Mouse (Mus musculus) neural tube, embryonic 14.5 days (tissue): Measurements from ENCODE around the gene Gm21954. TPM values are rescaled to one million over a fixed set of nuclear protein-coding genes. Genes with fewer than 3 reads are reported as not detected.

Experiments
- ATAC-seq: fragments of 200-750 bp; cut with Nextera tagmentation; 2 replicates; pipeline ENCODE4 v1.8.0; 2017; ENCODE audit warnings: low read depth, mild to moderate bottlenecking, moderate TSS enrichment, moderate library complexity
- H3K27ac ChIP-seq: fragments of 300-500 bp; sonication (generic); 2 replicates; pipeline ENCODE4 v1.5.1; 2014; ENCODE audit warnings: low read depth, mild to moderate bottlenecking, control low read depth, low read length, moderate library complexity, mixed read lengths
- H3K27me3 ChIP-seq: fragments of 300-500 bp; sonication (generic); 2 replicates; pipeline ENCODE4 v1.6.1; 2014; ENCODE audit warnings: low read length; ENCODE audit not compliant: control insufficient read depth, insufficient read depth
- H3K36me3 ChIP-seq: fragments of 300-500 bp; sonication (generic); 2 replicates; pipeline ENCODE4 v1.6.1; 2014; ENCODE audit warnings: low read length, mixed read lengths; ENCODE audit not compliant: control insufficient read depth, insufficient read depth
- H3K4me1 ChIP-seq: fragments of 300-500 bp; sonication (generic); 2 replicates; pipeline ENCODE4 v1.6.1; 2014; ENCODE audit warnings: low read length; ENCODE audit not compliant: control insufficient read depth, insufficient read depth
- H3K4me2 ChIP-seq: fragments of 300-500 bp; sonication (generic); 2 replicates; pipeline ENCODE4 v1.6.1; 2014; ENCODE audit warnings: mild to moderate bottlenecking, low read depth, low read length, control low read depth
- H3K4me3 ChIP-seq: fragments of 300-500 bp; sonication (generic); 2 replicates; pipeline ENCODE4 v1.5.1; 2014; ENCODE audit warnings: low read depth, low read length, control low read depth, mixed read lengths
- H3K9ac ChIP-seq: fragments of 300-500 bp; sonication (generic); replicated peaks from 2 replicates; pipeline ENCODE4 v1.6.1; 2014; ENCODE audit warnings: low read depth, mild to moderate bottlenecking, control low read depth, low read length, mixed read lengths
- H3K9me3 ChIP-seq: fragments of 300-500 bp; sonication (generic); 2 replicates; pipeline ENCODE4 v1.6.1; 2016; ENCODE audit warnings: low read length; ENCODE audit not compliant: control insufficient read depth
- WGBS: fragments of 180-500 bp; shearing (Covaris S2); extraction: QIAGEN DNeasy Blood & Tissue Kit; methylation state at CpG from one replicate; pipeline ENCODE4 v1.1.7; 2014; 5-methylcytosine and 5-hydroxymethylcytosine counted together
- polyA plus RNA-seq: library from polyadenylated mRNA; unstranded; fragments of >200 nt; fragmentation: Nextera tagmentation; extraction: Ambion mirVana; gene quantifications from 2 replicates; pipeline ENCODE4 v1.2.1, GENCODE M21; 2014

Gm21954 gene
- polyA plus RNA-seq, result not detected in 2 replicates

GRCm38 (mm10) chr3:55472110-55472509 lies at the start of gene Gm21954:
Gene Gm21954, minus strand, starts transcription at chr3:55472210.
- no peaks in the 10 kb centered on the region for H3K36me3 ChIP-seq
- H3K4me3 ChIP-seq, result no peak within 1 kb of the TSS
- 88% methylated on average over 2 of the region's 2 CpGs for WGBS

GRCm38 (mm10) chr3:55521776-55522175 lies 49.8 kb upstream of the Gm21954 start:
- peaks cover 55% of the 10 kb centered on the region for H3K4me1 ChIP-seq
- H3K27ac ChIP-seq, result peak overlapping the region; percentile 35; the same call in 1 of the 2 replicates
- WGBS, result 42% methylated on average over 8 of the region's 8 CpGs
- H3K4me3 ChIP-seq, result no peak overlapping the region
- no peak overlapping the region for H3K9ac ChIP-seq
- no peak overlapping the region for H3K4me2 ChIP-seq
- no peaks in the 10 kb centered on the region; the same call in 1 of the 2 replicates for H3K36me3 ChIP-seq
- no peaks in the 10 kb centered on the region for H3K9me3 ChIP-seq
- ATAC-seq, result no peak
- no peaks in the 10 kb centered on the region for H3K27me3 ChIP-seq

More at GRCm38 (mm10) chr3:55472110-55472509, at the start of gene Gm21954:
- ATAC-seq, result no peak
- Histone ChIP-seq H3K4me1 (no peaks in the 10 kb centered on the region), H3K9me3 (no peaks in the 10 kb centered on the region), H3K9ac (no peak within 1 kb of the TSS), H3K27ac (no peak within 1 kb of the TSS), H3K27me3 (no peaks in the 10 kb centered on the region), H3K4me2 (no peak within 1 kb of the TSS)

GRCm38 (mm10) chr3:55520240-55521180 lies 48.5 kb upstream of the Gm21954 start:
- no peaks in the 10 kb centered on the region for H3K9me3 ChIP-seq
- peak; percentile 62 for ATAC-seq
- 26% methylated on average over 12 of the region's 12 CpGs for WGBS
- H3K9ac ChIP-seq, result no peak overlapping the region; the same call in 1 of the 2 replicates
- H3K4me3 ChIP-seq, result no peak overlapping the region
- no peak overlapping the region for H3K4me2 ChIP-seq
- H3K4me1 ChIP-seq, result peaks cover 43% of the 10 kb centered on the region
- peak overlapping the region; percentile 22 for H3K27ac ChIP-seq
- H3K36me3 ChIP-seq, result no peaks in the 10 kb centered on the region; the same call in 1 of the 2 replicates
- no peaks in the 10 kb centered on the region for H3K27me3 ChIP-seq

- H3K4me1 ChIP-seq, result peaks cover 14% of the 10 kb centered on the region
- WGBS, result 71% methylated on average over 17 of the region's 17 CpGs
- H3K4me3 ChIP-seq, result no peak overlapping the region
- H3K27ac ChIP-seq, result no peak overlapping the region
- H3K9me3 ChIP-seq, result no peaks in the 10 kb centered on the region
- H3K4me2 ChIP-seq, result no peak overlapping the region
- ATAC-seq, result no peak
- no peaks in the 10 kb centered on the region; the same call in 1 of the 2 replicates for H3K36me3 ChIP-seq
- no peak overlapping the region for H3K9ac ChIP-seq
- no peaks in the 10 kb centered on the region for H3K27me3 ChIP-seq
Observed at GRCm38 (mm10) chr3:55517454-55518014, 45.5 kb upstream of the Gm21954 start.

- Histone ChIP-seq H3K4me1 (peaks cover 3% of the 10 kb centered on the region; the same call in 1 of the 2 replicates), H3K36me3 (no peaks in the 10 kb centered on the region; the same call in 1 of the 2 replicates), H3K9ac (no peak overlapping the region), H3K27ac (no peak overlapping the region), H3K9me3 (no peaks in the 10 kb centered on the region), H3K4me3 (no peak overlapping the region), H3K27me3 (no peaks in the 10 kb centered on the region), H3K4me2 (no peak overlapping the region)
- 34% methylated on average over 5 of the region's 5 CpGs for WGBS
- no peak for ATAC-seq
Observed at GRCm38 (mm10) chr3:55515966-55516365, 44.0 kb upstream of the Gm21954 start.

GRCm38 (mm10) chr3:55511658-55512057 lies 39.6 kb upstream of the Gm21954 start:
- no peak overlapping the region for H3K27ac ChIP-seq

GRCm38 (mm10) chr3:55510198-55510597 lies 38.2 kb upstream of the Gm21954 start:
- Histone ChIP-seq H3K36me3 (peaks cover 24% of the 10 kb centered on the region), H3K4me2 (no peak overlapping the region), H3K27me3 (no peaks in the 10 kb centered on the region), H3K4me3 (no peak overlapping the region), H3K9ac (no peak overlapping the region), H3K9me3 (no peaks in the 10 kb centered on the region), H3K4me1 (no peaks in the 10 kb centered on the region), H3K27ac (no peak overlapping the region)
- 93% methylated on average over 7 of the region's 7 CpGs for WGBS
- ATAC-seq, result no peak

More at GRCm38 (mm10) chr3:55511658-55512057, 39.6 kb upstream of the Gm21954 start:
- no peak overlapping the region for H3K4me3 ChIP-seq
- ATAC-seq, result no peak
- H3K9me3 ChIP-seq, result no peaks in the 10 kb centered on the region
- 68% methylated on average over 6 of the region's 6 CpGs for WGBS
- no peak overlapping the region for H3K9ac ChIP-seq
- H3K27me3 ChIP-seq, result no peaks in the 10 kb centered on the region
- no peak overlapping the region for H3K4me2 ChIP-seq
- no peaks in the 10 kb centered on the region for H3K4me1 ChIP-seq
- H3K36me3 ChIP-seq, result peaks cover 20% of the 10 kb centered on the region

- WGBS, result 70% methylated on average over 7 of the region's 7 CpGs
- ATAC-seq, result no peak
- no peaks in the 10 kb centered on the region for H3K9me3 ChIP-seq
- no peak overlapping the region for H3K4me3 ChIP-seq
- no peak overlapping the region for H3K4me2 ChIP-seq
- H3K27me3 ChIP-seq, result no peaks in the 10 kb centered on the region
- H3K4me1 ChIP-seq, result peaks cover 4% of the 10 kb centered on the region; the same call in 1 of the 2 replicates
- H3K9ac ChIP-seq, result no peak overlapping the region
- peaks cover 26% of the 10 kb centered on the region for H3K36me3 ChIP-seq
- no peak overlapping the region for H3K27ac ChIP-seq
Observed at GRCm38 (mm10) chr3:55499298-55499697, 27.3 kb upstream of the Gm21954 start.
